Mouse (Mus musculus) left cerebral cortex, postnatal 4 days (tissue): ENCODE data around the gene Unc80. TPM values are rescaled to one million over a fixed set of nuclear protein-coding genes. Genes with fewer than 3 reads are reported as not detected.
A peak's percentile ranks its signal among the peaks of the same experiment; 100 is the strongest.
"Not testable (repeated sequence)": the region's sequence is repeated elsewhere in the genome, so short reads cannot be mapped to it uniquely, and the experiment has no call there.

Experiments
- DNase-seq: peaks from one replicate; pipeline ENCODE4 v3.0.0-alpha.2; 2022
- intact Hi-C: fragments of 180-260 bp; cut with DNase I; formaldehyde crosslinking; loops from one replicate; pipeline ENCODE4 v1.15.1; 2025
- total RNA-seq, 2 experiments: library from RNA; stranded (reverse); gene quantifications; 2 replicates each; pipeline ENCODE4 v1.2.3; 2021

Gene Unc80
- total RNA-seq, 2 experiments from 2014 or later: 42.5 to 47.9 TPM

DNA sequence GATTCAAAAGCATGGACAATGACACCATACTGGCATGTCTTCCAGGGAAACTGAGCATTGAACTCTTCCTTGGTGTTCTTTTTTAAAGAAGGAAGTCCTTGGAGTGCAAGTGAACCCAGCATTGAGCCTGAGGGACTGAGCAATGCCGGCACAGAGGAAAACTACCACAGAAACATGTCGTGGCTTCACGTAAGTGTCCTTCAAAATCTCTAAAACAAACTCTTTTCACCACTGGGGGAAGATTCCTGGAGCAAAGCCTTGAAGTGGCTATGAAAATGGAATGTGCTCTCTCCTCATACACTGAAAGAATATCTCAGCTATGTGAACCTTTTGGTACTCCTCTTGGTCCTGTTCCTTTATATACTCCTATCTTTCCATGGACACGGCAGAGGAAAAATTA lies 140.1 kb downstream of the Unc80 start:
- intact Hi-C loops: no loop called here
- no peak for DNase-seq

DNA sequence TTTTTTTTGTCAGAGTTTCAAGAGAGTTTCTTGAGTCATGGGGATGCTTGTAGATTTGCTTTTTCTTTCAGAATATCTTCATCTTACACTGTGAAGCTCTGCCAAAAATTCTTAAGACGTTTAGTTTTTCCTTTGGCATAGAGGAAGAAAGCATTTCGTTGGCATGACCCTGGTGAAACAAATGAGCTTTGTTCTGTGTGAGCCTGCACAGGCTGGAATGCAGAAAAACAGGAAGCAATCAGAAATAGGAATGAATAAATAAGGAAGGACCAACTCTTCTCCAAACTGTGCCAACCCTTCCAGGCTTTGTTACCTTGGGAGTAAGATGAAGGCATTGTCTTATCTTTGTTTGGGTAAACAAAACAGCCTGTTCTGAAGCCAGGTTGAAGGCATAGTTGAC lies 149.0 kb downstream of the Unc80 start:
- intact Hi-C loops: no loop called here
- no peak for DNase-seq

GRCm38 (mm10) chr1:66638177-66638576 lies 170.0 kb downstream of the Unc80 start:
- intact Hi-C loops: no loop called here
- DNase-seq: no peak

DNA sequence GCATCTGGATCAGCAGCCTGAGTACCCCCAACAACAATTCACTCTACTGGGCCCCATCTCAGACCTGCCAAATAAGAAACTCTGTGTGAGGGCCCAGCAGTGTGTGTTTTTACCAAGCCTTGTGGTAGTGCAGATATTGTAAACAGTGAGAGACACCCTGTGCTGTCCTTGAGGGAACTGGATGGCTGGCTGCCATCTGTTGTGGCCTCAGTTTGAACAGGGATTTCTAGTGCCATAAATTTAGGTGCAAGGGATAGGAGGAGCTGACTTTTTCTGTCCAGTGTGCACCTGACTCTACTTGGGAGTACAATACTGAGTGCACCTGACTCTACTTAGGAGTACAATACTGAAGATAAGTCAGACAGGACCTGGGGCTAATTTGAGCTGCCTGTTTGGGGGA lies 178.7 kb downstream of the Unc80 start:
- intact Hi-C loops: no loop called here
- no peak for DNase-seq

GRCm38 (mm10) chr1:66649568-66649967 lies 181.4 kb downstream of the Unc80 start:
- DNase-seq: no peak
- intact Hi-C loops: no loop called here

- DNase-seq: no peak
- intact Hi-C loops: loop anchor here (10.0 kb wide), 1 partner anchor 205 kb away; no protein-coding TSS in a partner anchor
Observed at GRCm38 (mm10) chr1:66650006-66650405, 181.8 kb downstream of the Unc80 start.

- peak; percentile 38 for DNase-seq
- intact Hi-C loops: loop anchor here (5.0 to 10.0 kb wide), 3 partner anchors 210 to 553 kb away; partner anchors contain the start of gene Map2
Observed at GRCm38 (mm10) chr1:66655119-66655746, 187.1 kb downstream of the Unc80 start.

DNA sequence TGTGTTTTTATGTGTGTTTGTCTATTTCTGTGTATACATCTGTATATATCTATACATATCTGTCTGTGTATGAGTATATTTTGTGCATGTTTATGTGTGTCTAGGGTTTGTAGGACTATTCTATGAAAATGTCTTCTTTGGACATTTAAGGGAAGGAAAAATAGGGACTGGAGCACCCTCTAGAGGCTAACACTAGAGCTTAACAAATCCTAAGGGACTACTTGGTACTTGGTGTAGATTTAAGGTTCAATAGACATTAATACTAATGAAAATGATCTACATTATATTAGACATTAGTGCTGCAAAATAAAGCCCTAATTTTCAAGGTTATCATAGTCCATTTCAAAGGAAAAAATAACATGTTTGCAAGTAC lies 187.6 kb downstream of the Unc80 start:
- intact Hi-C loops: loop anchor here (5.0 to 10.0 kb wide), 3 partner anchors 211 to 553 kb away; partner anchors contain the start of gene Map2
- no peak for DNase-seq

- DNase-seq: no peak
- intact Hi-C loops: no loop called here
Observed at GRCm38 (mm10) chr1:66671475-66671874, 203.3 kb downstream of the Unc80 start.

- intact Hi-C loops: no loop called here
- no peak for DNase-seq
Observed at GRCm38 (mm10) chr1:66672812-66673211, 204.6 kb downstream of the Unc80 start.

DNA sequence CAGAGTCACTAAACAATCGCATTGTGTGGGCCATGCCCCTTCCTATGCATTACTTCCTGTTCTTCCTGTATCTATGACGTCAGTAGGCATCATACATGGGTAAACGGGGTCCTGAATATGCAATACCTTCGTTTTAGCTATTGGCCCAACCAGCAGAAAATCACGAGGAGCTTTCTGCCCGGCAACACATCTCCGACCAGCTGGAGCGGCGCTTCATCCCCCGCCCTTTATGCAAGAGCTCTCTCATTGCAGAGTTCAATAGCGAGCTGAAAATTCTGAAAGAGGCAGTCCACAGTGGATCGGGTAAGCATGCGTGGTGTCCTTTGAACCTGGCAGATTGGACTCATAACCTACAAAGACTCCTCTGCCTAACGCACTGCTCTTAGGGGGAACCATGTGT lies 209.8 kb downstream of the Unc80 start:
- DNase-seq: no peak
- intact Hi-C loops: no loop called here

- DNase-seq: no peak
- intact Hi-C loops: no loop called here
Observed at GRCm38 (mm10) chr1:66678662-66679061, 210.5 kb downstream of the Unc80 start.

GRCm38 (mm10) chr1:66682974-66683373 lies 214.8 kb downstream of the Unc80 start:
- DNase-seq: no peak
- intact Hi-C loops: no loop called here

DNA sequence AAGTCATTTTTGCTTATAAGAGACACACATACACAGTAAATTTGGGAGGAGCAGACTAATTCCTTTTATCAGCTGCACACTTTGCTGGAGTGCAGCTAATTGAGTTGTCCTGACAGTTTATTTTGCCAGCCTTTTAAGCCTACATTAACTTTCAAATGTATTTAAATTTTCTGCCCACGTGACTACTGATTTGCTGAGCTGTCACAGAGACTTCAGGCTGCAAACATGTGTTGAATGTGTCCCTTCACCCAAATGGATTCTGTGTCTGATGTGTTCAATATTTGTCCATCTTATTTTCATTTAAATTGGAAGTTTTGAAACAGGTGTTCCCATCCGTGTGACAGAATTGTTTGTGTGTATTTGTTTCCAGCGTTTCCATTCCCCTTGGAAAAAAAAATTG lies 223.6 kb downstream of the Unc80 start:
- no peak for DNase-seq
- intact Hi-C loops: no loop called here

GRCm38 (mm10) chr1:66692308-66692707 lies 224.1 kb downstream of the Unc80 start:
- no peak for DNase-seq

GRCm38 (mm10) chr1:66692780-66693392 lies 224.7 kb downstream of the Unc80 start:
- intact Hi-C loops: no loop called here
- DNase-seq: peak; percentile 22

More at GRCm38 (mm10) chr1:66692308-66692707, 224.1 kb downstream of the Unc80 start:
- intact Hi-C loops: no loop called here

GRCm38 (mm10) chr1:66694266-66694665 lies 226.1 kb downstream of the Unc80 start:
- intact Hi-C loops: no loop called here
- no peak for DNase-seq

DNA sequence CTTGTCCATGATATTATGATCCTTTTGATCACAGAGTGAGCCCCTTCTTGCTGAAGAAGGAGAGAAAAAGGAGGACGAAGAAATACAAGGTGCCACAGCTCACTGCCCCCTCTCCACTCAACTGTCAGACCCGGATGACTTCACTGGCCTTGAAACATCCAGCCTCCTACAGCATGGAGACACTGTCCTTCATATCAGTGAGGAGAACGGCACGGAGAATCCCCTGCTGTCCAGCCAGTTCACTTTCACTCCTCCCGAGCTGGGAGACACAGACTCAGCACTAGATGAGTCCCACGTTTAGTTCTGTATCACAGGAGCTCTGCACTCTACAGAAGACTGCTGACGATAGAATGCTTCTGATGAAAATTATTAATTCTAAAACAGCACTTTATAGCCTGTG lies 227.1 kb downstream of the Unc80 start:
- intact Hi-C loops: no loop called here
- DNase-seq: no peak

GRCm38 (mm10) chr1:66699630-66700029 lies 231.5 kb downstream of the Unc80 start:
- DNase-seq: not testable (repeated sequence)
- intact Hi-C loops: loop anchor here (5.0 kb wide), 1 partner anchor 118 kb away; the partner anchor contains the start of gene Kansl1l

- intact Hi-C loops: loop anchor here (5.0 kb wide), 1 partner anchor 117 kb away; the partner anchor contains the start of gene Kansl1l
- no peak for DNase-seq
Observed at GRCm38 (mm10) chr1:66700149-66700692, 232.1 kb downstream of the Unc80 start.

- intact Hi-C loops: loop anchor here (5.0 kb wide), 1 partner anchor 116 kb away; the partner anchor contains the start of gene Kansl1l
- DNase-seq: peak; percentile 95
Observed at GRCm38 (mm10) chr1:66700693-66701575, 232.8 kb downstream of the Unc80 start, which contains the start of gene Rpe. TSS of gene Rpe (plus strand) at chr1:66700831.
